Mouse (Mus musculus) layer of hippocampus, adult 8-10 months (tissue): ENCODE measurements around the gene Opn3. TPM values are rescaled to one million over a fixed set of nuclear protein-coding genes. Genes with fewer than 3 reads are reported as not detected.

Experiments used
- DNase-seq, 2 experiments: peaks; one replicate each; pipeline ENCODE4 v3.0.0; 2022; ENCODE audit warnings: low spot score in 2 of 2
- total RNA-seq, 4 experiments: library from RNA; stranded (reverse); gene quantifications; 2 replicates each; pipeline ENCODE4 v1.2.4; 2022

Opn3 gene
- total RNA-seq, 4 experiments from 2014 or later: 1.4 to 2.0 (median 1.5) TPM

GRCm38 (mm10) chr1:175659900-175660299 lies 32.7 kb downstream of the Opn3 start:
- DNase-seq: no peak

GRCm38 (mm10) chr1:175648615-175649014 lies 44.0 kb downstream of the Opn3 start:
- DNase-seq: no peak

GRCm38 (mm10) chr1:175646952-175647351 lies 45.6 kb downstream of the Opn3 start:
- no peak for DNase-seq

- DNase-seq: no peak
Observed at GRCm38 (mm10) chr1:175643496-175644265, 48.9 kb downstream of the Opn3 start.

GRCm38 (mm10) chr1:175640435-175641150 lies 52.0 kb downstream of the Opn3 start:
- no peak for DNase-seq

GRCm38 (mm10) chr1:175639072-175639471 lies 53.5 kb downstream of the Opn3 start:
- no peak for DNase-seq

- DNase-seq: no peak
Observed at GRCm38 (mm10) chr1:175637677-175638076, 54.9 kb downstream of the Opn3 start.

- no peak for DNase-seq
Observed at GRCm38 (mm10) chr1:175632470-175632869, 60.1 kb downstream of the Opn3 start.

GRCm38 (mm10) chr1:175631721-175632221 lies 60.8 kb downstream of the Opn3 start:
- DNase-seq: no peak

GRCm38 (mm10) chr1:175631080-175631479 lies 61.5 kb downstream of the Opn3 start:
- DNase-seq: no peak

GRCm38 (mm10) chr1:175630345-175630744 lies 62.2 kb downstream of the Opn3 start:
- no peak for DNase-seq

- DNase-seq: no peak
Observed at GRCm38 (mm10) chr1:175629248-175629647, 63.3 kb downstream of the Opn3 start.

- no peak for DNase-seq
Observed at GRCm38 (mm10) chr1:175625990-175626692, 66.4 kb downstream of the Opn3 start.

GRCm38 (mm10) chr1:175625257-175625879 lies 67.2 kb downstream of the Opn3 start, which contains the start of gene Fh1:
Fh1 (minus strand) TSS chr1:175625635.
- peak; percentile 96 for DNase-seq

- no peak for DNase-seq
Observed at GRCm38 (mm10) chr1:175623656-175624055, 68.9 kb downstream of the Opn3 start.

- no peak for DNase-seq
Observed at GRCm38 (mm10) chr1:175619814-175620431, 72.7 kb downstream of the Opn3 start, which contains the start of gene Kmo. Kmo (plus strand) TSS chr1:175620381.

GRCm38 (mm10) chr1:175614992-175615391 lies 77.6 kb downstream of the Opn3 start:
- no peak for DNase-seq
